Mouse (Mus musculus): ENCODE results near the gene Whamm. TPM values are rescaled to one million over a fixed set of nuclear protein-coding genes. Genes with fewer than 3 reads are reported as not detected.
A peak's percentile ranks its signal among the peaks of the same experiment; 100 is the strongest.

The Whamm gene
- 10 to 100 TPM; 19.2 to 19.5 TPM for total RNA-seq (2021)
- long read RNA-seq, transcript Whamm-201 (10 exons, 3,069 nt), result major isoform, 8 of 24 reads
- long read RNA-seq, partial matches to known transcripts, result 0 of 24 reads
- long read RNA-seq, other reads (novel, unspliced or antisense), result 16 of 24 reads

GRCm38 (mm10) chr7:81571108-81571940 lies at the start of gene Whamm:
Gene Whamm (plus strand): TSS chr7:81571266.
- peak; percentile 90 to 96 for DNase-seq (ENCODE audit: low spot score in 2 of 2)

- peak; percentile 88 to 95 for DNase-seq (ENCODE audit: low spot score in 2 of 2)
Measured at GRCm38 (mm10) chr7:81523008-81523662, 47.9 kb upstream of the Whamm start.

- DNase-seq (ENCODE audit: low spot score in 2 of 2), result no peak
Measured at GRCm38 (mm10) chr7:81523663-81524017, 47.4 kb upstream of the Whamm start.

GRCm38 (mm10) chr7:81528918-81529317 lies 42.1 kb upstream of the Whamm start:
- no peak for DNase-seq (ENCODE audit: low spot score in 2 of 2)

- DNase-seq (ENCODE audit: low spot score in 2 of 2), result no peak
Measured at GRCm38 (mm10) chr7:81531462-81531861, 39.6 kb upstream of the Whamm start.

- DNase-seq (ENCODE audit: low spot score in 2 of 2), result no peak
Measured at GRCm38 (mm10) chr7:81536478-81536877, 34.6 kb upstream of the Whamm start.

GRCm38 (mm10) chr7:81538070-81538675 lies 32.9 kb upstream of the Whamm start:
- peak in 1 of 2 experiments; percentile 62 for DNase-seq (ENCODE audit: low spot score in 2 of 2)

GRCm38 (mm10) chr7:81539565-81539964 lies 31.5 kb upstream of the Whamm start:
- DNase-seq (ENCODE audit: low spot score in 2 of 2), result peak in 1 of 2 experiments; percentile 42

- DNase-seq (ENCODE audit: low spot score in 2 of 2), result peak in 1 of 2 experiments; percentile 57
Measured at GRCm38 (mm10) chr7:81540999-81541398, 30.1 kb upstream of the Whamm start.

- DNase-seq (ENCODE audit: low spot score in 2 of 2), result peak; percentile 55 to 84
Measured at GRCm38 (mm10) chr7:81541924-81542524, 29.0 kb upstream of the Whamm start.

- no peak for DNase-seq (ENCODE audit: low spot score in 2 of 2)
Measured at GRCm38 (mm10) chr7:81542934-81543333, 28.1 kb upstream of the Whamm start.

GRCm38 (mm10) chr7:81548864-81549263 lies 22.2 kb upstream of the Whamm start:
- DNase-seq (ENCODE audit: low spot score in 2 of 2), result no peak

- DNase-seq (ENCODE audit: low spot score in 2 of 2), result no peak
Measured at GRCm38 (mm10) chr7:81553589-81553988, 17.5 kb upstream of the Whamm start.

GRCm38 (mm10) chr7:81554369-81554768 lies 16.7 kb upstream of the Whamm start:
- DNase-seq (ENCODE audit: low spot score in 2 of 2), result no peak

- no peak for DNase-seq (ENCODE audit: low spot score in 2 of 2)
Measured at GRCm38 (mm10) chr7:81556839-81557238, 14.2 kb upstream of the Whamm start.

- DNase-seq (ENCODE audit: low spot score in 2 of 2), result no peak
Measured at GRCm38 (mm10) chr7:81557252-81557984, 13.6 kb upstream of the Whamm start.

- no peak for DNase-seq (ENCODE audit: low spot score in 2 of 2)
Measured at GRCm38 (mm10) chr7:81557985-81558360, 13.1 kb upstream of the Whamm start.

- no peak for DNase-seq (ENCODE audit: low spot score in 2 of 2)
Measured at GRCm38 (mm10) chr7:81559231-81559980, 11.7 kb upstream of the Whamm start.

- DNase-seq (ENCODE audit: low spot score in 2 of 2), result no peak
Measured at GRCm38 (mm10) chr7:81560101-81561049, 10.7 kb upstream of the Whamm start.

Data from layer of hippocampus, adult 18-20 months (tissue).